Comparison of ENCODE assay signal across 20 mouse cellular contexts in the genomic region with DNA sequence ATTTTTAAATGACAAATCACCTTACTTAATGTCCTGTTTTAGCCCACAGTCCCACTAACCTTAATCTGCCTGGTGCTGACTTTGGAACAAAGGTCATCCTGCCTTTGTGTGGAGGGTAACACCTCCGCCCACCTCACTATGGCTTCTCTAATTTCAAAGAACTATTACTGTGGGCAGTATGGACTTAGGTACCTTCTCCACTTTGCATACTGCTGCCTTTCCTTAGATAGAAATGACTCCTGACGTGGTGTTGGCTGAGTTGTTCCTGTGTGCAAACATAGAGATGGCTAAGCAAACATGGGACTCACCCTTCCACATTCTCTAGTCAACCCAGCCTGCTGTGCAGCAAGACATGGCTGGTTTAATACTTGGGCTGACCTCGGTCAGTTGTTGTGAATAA. TPM values are rescaled to one million over a fixed set of nuclear protein-coding genes. Genes with fewer than 3 reads are reported as not detected.
A peak's percentile ranks its signal among the peaks of the same experiment; 100 is the strongest.
DNase-seq lines count a peak whose midpoint lies in the region; ATAC-seq and TF ChIP-seq lines count a peak whose summit lies in the region.
"Had no signal": no experiment of that assay in that cellular context is flagged by ENCODE, and none has a peak within 500 bp of the region (broad histone marks: within the 10 kb centered on the region; RNA-seq: fewer than 3 reads in every experiment).

No protein-coding gene starts in this region.

- 22% methylated on average over 3 of the region's 3 CpGs for WGBS in liver, adult 2 months
- 76% methylated on average over 3 of the region's 3 CpGs for WGBS in liver, embryonic 11.5 days
- WGBS in intestine, embryonic 15.5 days = 58% methylated on average over 3 of the region's 3 CpGs
- 57% methylated on average over 3 of the region's 3 CpGs for WGBS in lung, embryonic 16.5 days
- 65% methylated on average over 3 of the region's 3 CpGs for WGBS in stomach, embryonic 15.5 days
- 82% methylated on average over 3 of the region's 3 CpGs for WGBS in midbrain, embryonic 15.5 days
- WGBS in hindbrain, embryonic 16.5 days = 91% methylated on average over 3 of the region's 3 CpGs

- peak; percentile 84 for DNase-seq in liver, adult 2 months (ENCODE audit: extremely low read depth, low read depth, low spot score)
- DNase-seq in liver, embryonic 11.5 days (ENCODE audit: low spot score) = no peak
- DNase-seq in adrenal gland, postnatal 36 days = no peak
- DNase-seq: adrenal gland, postnatal 25 days; cerebellum, adult 8-10 months; gastrocnemius, postnatal 14 days; heart, postnatal 10 days; kidney, adult 2 months; kidney, postnatal 25 days; right cerebral cortex, adult 18-20 months; thymus, postnatal 25 days had no signal

- H3K27ac ChIP-seq in liver, adult 2 months (replicated peaks; ENCODE audit: insufficient read depth, low read depth, low read length) = peak overlapping the region; percentile 28; the same call in 1 of the 2 replicates
- no peak overlapping the region for H3K27ac ChIP-seq in liver, embryonic 11.5 days (ENCODE audit: low read depth, low read length)
- peak overlapping the region; percentile 67 for H3K27ac ChIP-seq in intestine, embryonic 15.5 days
- peak overlapping the region; percentile 81 for H3K27ac ChIP-seq in lung, embryonic 16.5 days (ENCODE audit: low read length)
- H3K27ac ChIP-seq in stomach, embryonic 15.5 days = peak overlapping the region; percentile 74; the same call in 1 of the 2 replicates
- no peak overlapping the region for H3K27ac ChIP-seq in midbrain, embryonic 15.5 days
- no peak overlapping the region for H3K27ac ChIP-seq in hindbrain, embryonic 16.5 days (ENCODE audit: low read depth, low read length)
- H3K27ac ChIP-seq: forebrain, embryonic 10.5 days; hindbrain, embryonic 13.5 days; midbrain, embryonic 12.5 days had no signal

- TF ChIP-seq POLR2A in liver, adult 2 months (IDR thresholded peaks at IDR 0.05; ENCODE audit: extremely low read depth, insufficient read depth, low read length) = no peak

- H3K9ac ChIP-seq in liver, adult 2 months (ENCODE audit: low read depth, low read length) = no peak overlapping the region
- no peak overlapping the region for H3K9ac ChIP-seq in liver, embryonic 11.5 days (ENCODE audit: low read depth, low read length)
- H3K9ac ChIP-seq in intestine, embryonic 15.5 days = no peak overlapping the region
- no peak overlapping the region for H3K9ac ChIP-seq in lung, embryonic 16.5 days (ENCODE audit: low read length)
- no peak overlapping the region for H3K9ac ChIP-seq in stomach, embryonic 15.5 days
- no peak overlapping the region for H3K9ac ChIP-seq in midbrain, embryonic 15.5 days
- no peak overlapping the region for H3K9ac ChIP-seq in hindbrain, embryonic 16.5 days (ENCODE audit: low read depth, low read length)
- H3K9ac ChIP-seq: hindbrain, embryonic 13.5 days; midbrain, embryonic 12.5 days had no signal

- H3K79me2 ChIP-seq in liver, adult 2 months (ENCODE audit: control insufficient read depth, insufficient read depth, low read length) = peaks cover 10% of the 10 kb centered on the region; the same call in 1 of the 2 replicates

- no peak overlapping the region for H3K4me2 ChIP-seq in liver, embryonic 11.5 days
- no peak overlapping the region for H3K4me2 ChIP-seq in intestine, embryonic 15.5 days (replicated peaks)
- no peak overlapping the region for H3K4me2 ChIP-seq in lung, embryonic 16.5 days (ENCODE audit: low read depth, low read length)
- H3K4me2 ChIP-seq in stomach, embryonic 15.5 days = no peak overlapping the region
- H3K4me2 ChIP-seq in midbrain, embryonic 15.5 days = no peak overlapping the region
- H3K4me2 ChIP-seq in hindbrain, embryonic 16.5 days (ENCODE audit: low read length) = no peak overlapping the region
- H3K4me2 ChIP-seq: hindbrain, embryonic 13.5 days; midbrain, embryonic 12.5 days had no signal

- peaks cover 16% of the 10 kb centered on the region for H3K36me3 ChIP-seq in liver, adult 2 months (ENCODE audit: control insufficient read depth, insufficient read depth, low read length)
- peaks cover 4% of the 10 kb centered on the region; the same call in 1 of the 2 replicates for H3K36me3 ChIP-seq in liver, embryonic 11.5 days (ENCODE audit: control insufficient read depth, insufficient read depth, low read length)
- H3K36me3 ChIP-seq in intestine, embryonic 15.5 days = peaks cover 8% of the 10 kb centered on the region; the same call in 1 of the 2 replicates
- peaks cover 12% of the 10 kb centered on the region for H3K36me3 ChIP-seq in lung, embryonic 16.5 days (ENCODE audit: control insufficient read depth, insufficient read depth, low read length)
- peaks cover 8% of the 10 kb centered on the region; the same call in 1 of the 2 replicates for H3K36me3 ChIP-seq in stomach, embryonic 15.5 days
- peaks cover 22% of the 10 kb centered on the region for H3K36me3 ChIP-seq in midbrain, embryonic 15.5 days (replicated peaks)
- peaks cover 19% of the 10 kb centered on the region for H3K36me3 ChIP-seq in hindbrain, embryonic 16.5 days (ENCODE audit: control insufficient read depth, insufficient read depth, low read length)

- TF ChIP-seq CTCF in liver, adult 2 months (IDR thresholded peaks at IDR 0.05; ENCODE audit: low read depth, low read length) = no peak

- no peaks in the 10 kb centered on the region for H3K9me3 ChIP-seq in liver, embryonic 11.5 days (ENCODE audit: control insufficient read depth, low read length)
- H3K9me3 ChIP-seq in intestine, embryonic 15.5 days = no peaks in the 10 kb centered on the region
- no peaks in the 10 kb centered on the region for H3K9me3 ChIP-seq in lung, embryonic 16.5 days (ENCODE audit: control insufficient read depth, low read length)
- H3K9me3 ChIP-seq in stomach, embryonic 15.5 days = no peaks in the 10 kb centered on the region
- H3K9me3 ChIP-seq in midbrain, embryonic 15.5 days = no peaks in the 10 kb centered on the region
- H3K9me3 ChIP-seq in hindbrain, embryonic 16.5 days (ENCODE audit: control insufficient read depth, low read length) = no peaks in the 10 kb centered on the region
- H3K9me3 ChIP-seq: forebrain, embryonic 10.5 days; hindbrain, embryonic 13.5 days; midbrain, embryonic 12.5 days had no signal

- no peak overlapping the region for H3K4me3 ChIP-seq in liver, adult 2 months (ENCODE audit: insufficient read depth, low read depth, low read length)
- H3K4me3 ChIP-seq in liver, embryonic 11.5 days (ENCODE audit: low read depth, low read length) = no peak overlapping the region
- no peak overlapping the region for H3K4me3 ChIP-seq in intestine, embryonic 15.5 days (replicated peaks)
- no peak overlapping the region for H3K4me3 ChIP-seq in lung, embryonic 16.5 days (ENCODE audit: low read length)
- no peak overlapping the region for H3K4me3 ChIP-seq in stomach, embryonic 15.5 days (replicated peaks)
- H3K4me3 ChIP-seq in midbrain, embryonic 15.5 days = no peak overlapping the region
- H3K4me3 ChIP-seq in hindbrain, embryonic 16.5 days (ENCODE audit: low read length) = no peak overlapping the region
- H3K4me3 ChIP-seq: forebrain, embryonic 10.5 days; hindbrain, embryonic 13.5 days; midbrain, embryonic 12.5 days had no signal

- peaks cover 22% of the 10 kb centered on the region for H3K4me1 ChIP-seq in liver, adult 2 months (ENCODE audit: control insufficient read depth, insufficient read depth, low read length)
- H3K4me1 ChIP-seq in liver, embryonic 11.5 days (replicated peaks; ENCODE audit: control insufficient read depth, insufficient read depth, low read length) = peaks cover 12% of the 10 kb centered on the region
- peaks cover 4% of the 10 kb centered on the region for H3K4me1 ChIP-seq in intestine, embryonic 15.5 days (replicated peaks)
- H3K4me1 ChIP-seq in lung, embryonic 16.5 days (replicated peaks; ENCODE audit: control insufficient read depth, insufficient read depth, low read length) = peaks cover 10% of the 10 kb centered on the region
- peaks cover 8% of the 10 kb centered on the region for H3K4me1 ChIP-seq in stomach, embryonic 15.5 days
- peaks cover 16% of the 10 kb centered on the region for H3K4me1 ChIP-seq in midbrain, embryonic 15.5 days
- H3K4me1 ChIP-seq in hindbrain, embryonic 16.5 days (ENCODE audit: control insufficient read depth, insufficient read depth, low read depth, low read length) = peaks cover 7% of the 10 kb centered on the region

- H3K27me3 ChIP-seq in liver, adult 2 months (ENCODE audit: control insufficient read depth, insufficient read depth, low read length) = no peaks in the 10 kb centered on the region
- H3K27me3 ChIP-seq in liver, embryonic 11.5 days (replicated peaks; ENCODE audit: control insufficient read depth, insufficient read depth, low read length) = no peaks in the 10 kb centered on the region
- no peaks in the 10 kb centered on the region for H3K27me3 ChIP-seq in intestine, embryonic 15.5 days (replicated peaks)
- H3K27me3 ChIP-seq in lung, embryonic 16.5 days (ENCODE audit: control insufficient read depth, insufficient read depth, low read depth, low read length) = no peaks in the 10 kb centered on the region
- H3K27me3 ChIP-seq in stomach, embryonic 15.5 days (replicated peaks) = no peaks in the 10 kb centered on the region
- H3K27me3 ChIP-seq in midbrain, embryonic 15.5 days (replicated peaks) = no peaks in the 10 kb centered on the region
- H3K27me3 ChIP-seq in hindbrain, embryonic 16.5 days (replicated peaks; ENCODE audit: control insufficient read depth, insufficient read depth, low read length) = no peaks in the 10 kb centered on the region
- H3K27me3 ChIP-seq: CH12.LX; hindbrain, embryonic 13.5 days; midbrain, embryonic 12.5 days had no signal

- ATAC-seq in liver, embryonic 11.5 days (replicated peaks; ENCODE audit: low FRiP score) = no peak
- peak; percentile 7; the same call in 1 of the 2 replicates for ATAC-seq in intestine, embryonic 15.5 days
- no peak for ATAC-seq in lung, embryonic 16.5 days (ENCODE audit: low read depth)
- ATAC-seq in stomach, embryonic 15.5 days (ENCODE audit: insufficient read depth, low FRiP score, low read depth) = 0 out of 2 replicates have a peak, but pooled peaks have one; percentile 8
- no peak for ATAC-seq in midbrain, embryonic 15.5 days (replicated peaks)
- no peak for ATAC-seq in hindbrain, embryonic 16.5 days

RNA-seq across cellular contexts. Expression of a gene that starts 4.1 kb away (rescaled TPM):
- total RNA-seq in liver, adult 2 months (2014; rRNA removed) = 123 TPM in 2 replicates
- polyA plus RNA-seq in liver, adult 2 months (2012; rRNA removed) = 64.7 and 82.8 TPM in 2 replicates
- polyA plus RNA-seq in liver, embryonic 11.5 days (2014; fragmentation: Nextera tagmentation; extraction: Ambion mirVana) = 254 and 264 TPM in 2 replicates
- 422 and 453 TPM in 2 replicates for polyA plus RNA-seq in intestine, embryonic 15.5 days (2015; fragmentation: Nextera tagmentation; extraction: Ambion mirVana)
- 531 and 556 TPM in 2 replicates for polyA plus RNA-seq in lung, embryonic 16.5 days (2015; fragmentation: Nextera tagmentation; extraction: Ambion mirVana)
- 452 and 455 TPM in 2 replicates for polyA plus RNA-seq in stomach, embryonic 15.5 days (2015; fragmentation: Nextera tagmentation; extraction: Ambion mirVana)
- 251 and 257 TPM in 2 replicates for polyA plus RNA-seq in midbrain, embryonic 15.5 days (2015; fragmentation: Nextera tagmentation; extraction: Ambion mirVana)
- 100 to 1,000 TPM; 363 to 383 TPM for total RNA-seq in adrenal gland, postnatal 36 days (2021)
- polyA plus RNA-seq in hindbrain, embryonic 16.5 days (2015; fragmentation: Nextera tagmentation; extraction: Ambion mirVana) = 278 TPM in 2 replicates

RNA-seq across cellular contexts. Expression of a gene that starts 4.1 kb away (rescaled TPM):
- total RNA-seq in liver, adult 2 months (2014; rRNA removed) = 17.7 and 17.9 TPM in 2 replicates
- 35.2 and 41.2 TPM in 2 replicates for polyA plus RNA-seq in liver, adult 2 months (2012; rRNA removed)
- polyA plus RNA-seq in liver, embryonic 11.5 days (2014; fragmentation: Nextera tagmentation; extraction: Ambion mirVana) = 14.9 and 16.1 TPM in 2 replicates
- polyA plus RNA-seq in intestine, embryonic 15.5 days (2015; fragmentation: Nextera tagmentation; extraction: Ambion mirVana) = 34.1 and 37.1 TPM in 2 replicates
- 38.0 and 41.8 TPM in 2 replicates for polyA plus RNA-seq in lung, embryonic 16.5 days (2015; fragmentation: Nextera tagmentation; extraction: Ambion mirVana)
- polyA plus RNA-seq in stomach, embryonic 15.5 days (2015; fragmentation: Nextera tagmentation; extraction: Ambion mirVana) = 40.0 and 42.1 TPM in 2 replicates
- polyA plus RNA-seq in midbrain, embryonic 15.5 days (2015; fragmentation: Nextera tagmentation; extraction: Ambion mirVana) = 51.4 and 54.9 TPM in 2 replicates
- total RNA-seq in adrenal gland, postnatal 36 days (2021) = 10 to 100 TPM; 38.8 to 48.3 TPM
- 51.6 and 57.2 TPM in 2 replicates for polyA plus RNA-seq in hindbrain, embryonic 16.5 days (2015; fragmentation: Nextera tagmentation; extraction: Ambion mirVana)

RNA-seq across cellular contexts. Expression of a gene that starts 5.2 kb away (rescaled TPM):
- 65.5 and 66.6 TPM in 2 replicates for total RNA-seq in liver, adult 2 months (2014; rRNA removed)
- 45.8 and 54.5 TPM in 2 replicates for polyA plus RNA-seq in liver, adult 2 months (2012; rRNA removed)
- polyA plus RNA-seq in liver, embryonic 11.5 days (2014; fragmentation: Nextera tagmentation; extraction: Ambion mirVana) = 16.0 and 16.5 TPM in 2 replicates
- polyA plus RNA-seq in intestine, embryonic 15.5 days (2015; fragmentation: Nextera tagmentation; extraction: Ambion mirVana) = 20.9 and 23.2 TPM in 2 replicates
- polyA plus RNA-seq in lung, embryonic 16.5 days (2015; fragmentation: Nextera tagmentation; extraction: Ambion mirVana) = 19.1 and 21.9 TPM in 2 replicates
- 21.8 and 22.3 TPM in 2 replicates for polyA plus RNA-seq in stomach, embryonic 15.5 days (2015; fragmentation: Nextera tagmentation; extraction: Ambion mirVana)
- 28.9 and 32.1 TPM in 2 replicates for polyA plus RNA-seq in midbrain, embryonic 15.5 days (2015; fragmentation: Nextera tagmentation; extraction: Ambion mirVana)
- total RNA-seq in adrenal gland, postnatal 36 days (2021) = 1 to 10 TPM; 2.7 to 4.4 TPM
- 23.3 and 26.3 TPM in 2 replicates for polyA plus RNA-seq in hindbrain, embryonic 16.5 days (2015; fragmentation: Nextera tagmentation; extraction: Ambion mirVana)

RNA-seq across cellular contexts. Expression of a gene that starts 11.6 kb away (rescaled TPM):
- 5.8 and 9.0 TPM in 2 replicates for total RNA-seq in liver, adult 2 months (2014; rRNA removed)
- 15.9 and 21.2 TPM in 2 replicates for polyA plus RNA-seq in liver, adult 2 months (2012; rRNA removed)
- 11.3 and 13.9 TPM in 2 replicates for polyA plus RNA-seq in liver, embryonic 11.5 days (2014; fragmentation: Nextera tagmentation; extraction: Ambion mirVana)
- polyA plus RNA-seq in intestine, embryonic 15.5 days (2015; fragmentation: Nextera tagmentation; extraction: Ambion mirVana) = 28.9 and 29.5 TPM in 2 replicates
- 36.8 and 41.6 TPM in 2 replicates for polyA plus RNA-seq in lung, embryonic 16.5 days (2015; fragmentation: Nextera tagmentation; extraction: Ambion mirVana)
- 27.6 and 31.2 TPM in 2 replicates for polyA plus RNA-seq in stomach, embryonic 15.5 days (2015; fragmentation: Nextera tagmentation; extraction: Ambion mirVana)
- polyA plus RNA-seq in midbrain, embryonic 15.5 days (2015; fragmentation: Nextera tagmentation; extraction: Ambion mirVana) = 129 and 149 TPM in 2 replicates
- total RNA-seq in adrenal gland, postnatal 36 days (2021) = 10 to 100 TPM; 17.1 TPM
- 142 and 145 TPM in 2 replicates for polyA plus RNA-seq in hindbrain, embryonic 16.5 days (2015; fragmentation: Nextera tagmentation; extraction: Ambion mirVana)

RNA-seq across cellular contexts. Expression of a gene that starts 36.9 kb away (rescaled TPM):
- 5,129 and 5,348 TPM in 2 replicates for total RNA-seq in liver, adult 2 months (2014; rRNA removed)
- polyA plus RNA-seq in liver, adult 2 months (2012; rRNA removed) = 8,357 and 9,405 TPM in 2 replicates
- polyA plus RNA-seq in liver, embryonic 11.5 days (2014; fragmentation: Nextera tagmentation; extraction: Ambion mirVana) = 2,990 and 3,052 TPM in 2 replicates
- polyA plus RNA-seq in intestine, embryonic 15.5 days (2015; fragmentation: Nextera tagmentation; extraction: Ambion mirVana) = 1,041 and 1,081 TPM in 2 replicates
- polyA plus RNA-seq in lung, embryonic 16.5 days (2015; fragmentation: Nextera tagmentation; extraction: Ambion mirVana) = 649 and 714 TPM in 2 replicates
- 998 and 1,171 TPM in 2 replicates for polyA plus RNA-seq in stomach, embryonic 15.5 days (2015; fragmentation: Nextera tagmentation; extraction: Ambion mirVana)
- polyA plus RNA-seq in midbrain, embryonic 15.5 days (2015; fragmentation: Nextera tagmentation; extraction: Ambion mirVana) = 413 and 429 TPM in 2 replicates
- total RNA-seq in adrenal gland, postnatal 36 days (2021) = 100 to 1,000 TPM; 538 to 748 TPM
- 451 and 453 TPM in 2 replicates for polyA plus RNA-seq in hindbrain, embryonic 16.5 days (2015; fragmentation: Nextera tagmentation; extraction: Ambion mirVana)

Comparison
In these comparisons a context has a peak if more than half of its experiments do, and no peak if none do; other contexts are left out.
1. H3K27ac ChIP-seq: peak in liver, adult 2 months (single experiment), intestine, embryonic 15.5 days (single experiment), lung, embryonic 16.5 days (single experiment) and stomach, embryonic 15.5 days (single experiment); none in liver, embryonic 11.5 days (single experiment), midbrain, embryonic 15.5 days (single experiment) and hindbrain, embryonic 16.5 days (single experiment).
2. ATAC-seq: peak in intestine, embryonic 15.5 days (single experiment) and stomach, embryonic 15.5 days (single experiment); none in liver, embryonic 11.5 days (single experiment), lung, embryonic 16.5 days (single experiment), midbrain, embryonic 15.5 days (single experiment) and hindbrain, embryonic 16.5 days (single experiment).